Mouse (Mus musculus) hindbrain, postnatal 0 days (tissue): ENCODE measurements around the gene Tmem125. TPM values are rescaled to one million over a fixed set of nuclear protein-coding genes. Genes with fewer than 3 reads are reported as not detected.
"Not testable (repeated sequence)": the region's sequence is repeated elsewhere in the genome, so short reads cannot be mapped to it uniquely, and the experiment has no call there.

Experiments
- ATAC-seq: fragments of 200-750 bp; cut with Nextera tagmentation; 2 replicates; pipeline ENCODE4 v1.8.0; 2017; ENCODE audit warnings: mild to moderate bottlenecking, moderate TSS enrichment, moderate library complexity
- DNase-seq: peaks from one replicate; pipeline ENCODE4 v3.0.0-alpha.2; 2015; ENCODE audit warnings: low spot score
- H3K27ac ChIP-seq: fragments of 300-500 bp; sonication (generic); 2 replicates; pipeline ENCODE4 v1.5.1; 2014; ENCODE audit warnings: mild to moderate bottlenecking
- H3K27me3 ChIP-seq: fragments of 300-500 bp; sonication (generic); 2 replicates; pipeline ENCODE4 v1.6.1; 2014; ENCODE audit warnings: low read length, mixed read lengths; ENCODE audit not compliant: insufficient read depth
- H3K36me3 ChIP-seq: fragments of 300-500 bp; sonication (generic); 2 replicates; pipeline ENCODE4 v1.6.1; 2014; ENCODE audit warnings: low read length, mixed read lengths; ENCODE audit not compliant: insufficient read depth
- H3K4me1 ChIP-seq: fragments of 300-500 bp; sonication (generic); 2 replicates; pipeline ENCODE4 v1.6.1; 2014; ENCODE audit warnings: antibody characterized with exemption, low read length, mixed read lengths; ENCODE audit not compliant: insufficient read depth
- H3K4me2 ChIP-seq: fragments of 300-500 bp; sonication (generic); 2 replicates; pipeline ENCODE4 v1.6.1; 2014; ENCODE audit warnings: low read depth, mild to moderate bottlenecking, low read length, moderate library complexity, mixed read lengths
- H3K4me3 ChIP-seq: fragments of 300-500 bp; sonication (generic); 2 replicates; pipeline ENCODE4 v1.5.1; 2014; ENCODE audit warnings: low read length
- H3K9ac ChIP-seq: fragments of 300-500 bp; sonication (generic); replicated peaks from 2 replicates; pipeline ENCODE4 v1.6.1; 2014; ENCODE audit warnings: mild to moderate bottlenecking, low read length, moderate library complexity, mixed read lengths
- H3K9me3 ChIP-seq: fragments of 300-500 bp; sonication (generic); 2 replicates; pipeline ENCODE4 v1.6.1; 2016; ENCODE audit warnings: low read length, mixed read lengths
- CTCF ChIP-seq: IDR thresholded peaks from 2 replicates; pipeline ENCODE4 v1.5.1; 2016; ENCODE audit warnings: antibody characterized with exemption, control low read depth, low read depth
- WGBS: fragments of 180-500 bp; shearing (Covaris S2); extraction: QIAGEN DNeasy Blood & Tissue Kit; methylation state at CpG from one replicate; pipeline ENCODE4 v1.1.7; 2014; 5-methylcytosine and 5-hydroxymethylcytosine counted together
- polyA plus RNA-seq: library from polyadenylated mRNA; unstranded; fragments of >200 nt; fragmentation: Nextera tagmentation; extraction: Ambion mirVana; gene quantifications from 2 replicates; pipeline ENCODE4 v1.2.1, GENCODE M21; 2015
- total RNA-seq: library from RNA; depleted of rRNA; stranded (reverse); fragments of >200 nt; gene quantifications from 2 replicates; pipeline ENCODE4 v1.2.3, GENCODE M21; 2014

Tmem125 gene
- total and polyA plus RNA-seq, 2 experiments from 2014 or later, result 0.64 to 4.8 TPM

DNA sequence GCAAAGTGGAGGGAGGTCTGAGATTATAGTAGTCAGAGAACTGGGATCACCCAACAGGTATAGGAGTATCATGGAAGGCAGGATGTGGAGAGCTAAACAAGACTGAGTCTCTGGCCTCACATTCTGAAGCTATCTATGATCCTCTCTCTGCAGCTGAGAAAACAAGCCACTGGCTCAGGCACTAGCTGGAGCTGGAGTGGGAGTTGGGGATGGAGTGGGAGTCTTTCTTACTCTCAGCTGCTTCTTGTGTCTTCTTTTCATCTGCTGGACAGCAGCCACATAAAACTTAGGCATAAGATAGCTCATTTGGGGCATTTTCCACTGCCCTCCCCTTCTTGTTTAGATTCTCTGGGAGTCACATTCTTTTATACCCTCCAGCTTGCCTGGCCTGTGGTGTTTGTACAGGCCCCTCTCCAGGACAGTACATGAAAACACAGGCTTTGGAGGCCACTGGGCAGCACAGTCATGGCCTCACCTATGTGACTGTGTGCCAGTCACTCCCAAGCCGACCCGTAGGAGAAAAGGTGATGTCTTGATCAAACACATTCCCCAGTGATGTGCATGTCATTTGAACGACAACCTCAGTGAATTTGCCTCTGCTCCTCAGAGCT is 9.3 kb upstream of the Tmem125 start:
- no peaks in the 10 kb centered on the region for H3K27me3 ChIP-seq
- 72% methylated on average over 3 of the region's 3 CpGs for WGBS
- H3K9me3 ChIP-seq, result no peaks in the 10 kb centered on the region
- H3K4me2 ChIP-seq, result no peak overlapping the region
- H3K4me1 ChIP-seq, result no peaks in the 10 kb centered on the region
- ATAC-seq, result no peak
- TF ChIP-seq CTCF, result no peak
- H3K27ac ChIP-seq, result no peak overlapping the region
- H3K36me3 ChIP-seq, result no peaks in the 10 kb centered on the region
- peak; percentile 8 for DNase-seq
- no peak overlapping the region for H3K9ac ChIP-seq
- H3K4me3 ChIP-seq, result no peak overlapping the region

DNA sequence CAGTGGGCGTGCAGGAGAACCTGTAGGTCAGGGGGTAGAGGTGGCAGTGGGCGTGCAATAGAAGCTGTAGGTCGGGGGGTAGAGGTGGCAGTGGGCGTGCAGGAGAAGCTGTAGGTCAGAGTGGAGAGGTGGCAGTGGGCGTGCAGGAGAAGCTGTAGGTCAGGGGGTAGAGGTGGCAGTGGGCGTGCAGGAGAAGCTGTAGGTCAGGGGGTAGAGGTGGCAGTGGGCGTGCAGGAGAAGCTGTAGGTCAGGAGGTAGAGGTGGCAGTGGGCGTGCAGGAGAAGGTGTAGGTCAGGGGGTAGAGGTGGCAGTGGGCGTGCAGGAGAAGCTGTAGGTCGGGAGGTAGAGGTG is 4.3 kb upstream of the Tmem125 start:
- not testable (repeated sequence) for H3K9ac ChIP-seq, ATAC-seq, H3K4me2 ChIP-seq, H3K9me3 ChIP-seq, H3K4me1 ChIP-seq, H3K27me3 ChIP-seq, H3K36me3 ChIP-seq, H3K4me3 ChIP-seq, H3K27ac ChIP-seq
- peak; percentile 76 for DNase-seq
- 91% methylated on average over 10 of the region's 10 CpGs for WGBS

DNA sequence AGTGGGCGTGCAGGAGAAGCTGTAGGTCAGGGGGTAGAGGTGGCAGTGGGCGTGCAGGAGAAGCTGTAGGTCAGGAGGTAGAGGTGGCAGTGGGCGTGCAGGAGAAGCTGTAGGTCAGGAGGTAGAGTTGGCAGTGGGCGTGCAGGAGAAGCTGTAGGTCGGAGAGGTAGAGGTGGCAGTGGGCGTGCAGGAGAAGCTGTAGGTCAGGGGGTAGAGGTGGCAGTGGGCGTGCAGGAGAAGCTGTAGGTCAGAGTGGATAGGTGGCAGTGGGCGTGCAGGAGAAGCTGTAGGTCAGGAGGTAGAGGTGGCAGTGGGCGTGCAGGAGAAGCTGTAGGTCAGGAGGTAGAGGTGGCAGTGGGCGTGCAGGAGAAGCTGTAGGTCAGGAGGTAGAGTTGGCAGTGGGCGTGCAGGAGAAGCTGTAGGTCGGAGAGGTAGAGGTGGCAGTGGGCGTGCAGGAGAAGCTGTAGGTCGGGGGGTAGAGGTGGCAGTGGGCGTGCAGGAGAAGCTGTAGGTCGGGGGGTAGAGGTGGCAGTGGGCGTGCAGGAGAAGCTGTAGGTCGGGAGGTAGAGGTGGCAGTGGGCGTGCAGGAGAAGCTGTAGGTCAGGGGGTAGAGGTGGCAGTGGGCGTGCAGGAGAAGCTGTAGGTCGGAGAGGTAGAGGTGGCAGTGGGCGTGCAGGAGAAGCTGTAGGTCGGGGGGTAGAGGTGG is 3.7 kb upstream of the Tmem125 start:
- DNase-seq, ATAC-seq, H3K4me2 ChIP-seq, H3K27ac ChIP-seq, H3K4me1 ChIP-seq, H3K9ac ChIP-seq, H3K36me3 ChIP-seq, H3K9me3 ChIP-seq, H3K27me3 ChIP-seq, H3K4me3 ChIP-seq: not testable (repeated sequence)
- WGBS, result 91% methylated on average over 22 of the region's 23 CpGs

DNA sequence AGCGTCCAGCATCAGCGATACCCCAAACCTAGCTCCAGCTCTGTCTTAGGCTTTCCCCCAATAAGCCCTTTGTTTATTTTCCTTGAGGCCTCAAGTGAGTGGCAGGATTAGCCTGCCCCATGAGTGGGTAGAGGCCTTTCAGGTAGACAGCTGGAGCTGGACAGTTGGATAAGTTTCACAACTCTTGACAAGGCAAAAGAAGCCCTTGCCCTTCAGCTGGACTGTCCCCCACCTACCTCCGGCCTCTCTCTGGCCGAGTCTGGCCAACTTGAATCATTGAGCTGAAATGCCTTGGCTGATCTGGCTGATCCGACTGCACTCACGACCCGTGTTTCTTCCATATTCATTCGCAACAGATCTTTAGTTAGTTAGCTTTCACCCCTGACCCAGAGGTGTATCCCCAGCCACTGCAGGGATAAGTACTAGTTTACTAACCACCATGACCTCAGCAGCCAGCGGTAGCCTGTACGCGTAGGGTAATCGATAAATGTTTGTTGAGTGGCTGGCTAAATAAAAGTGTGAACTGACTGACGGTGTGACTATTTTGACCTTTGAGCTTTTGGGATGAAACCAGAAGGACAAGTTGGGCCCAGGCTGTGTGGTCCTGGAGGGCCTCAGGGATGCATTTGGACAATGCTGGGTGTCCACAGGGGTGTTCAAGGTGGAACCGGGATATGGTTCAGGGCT is 740 bp upstream of the Tmem125 start:
- Histone ChIP-seq H3K27ac (no peak overlapping the region), H3K27me3 (no peaks in the 10 kb centered on the region; the same call in 1 of the 2 replicates), H3K4me3 (no peak overlapping the region), H3K9ac (no peak overlapping the region), H3K4me2 (no peak overlapping the region), H3K9me3 (no peaks in the 10 kb centered on the region), H3K4me1 (no peaks in the 10 kb centered on the region), H3K36me3 (no peaks in the 10 kb centered on the region)
- ATAC-seq (no peak), DNase-seq (no peak)
- TF ChIP-seq CTCF, result no peak
- 79% methylated on average over 14 of the region's 14 CpGs for WGBS

DNA sequence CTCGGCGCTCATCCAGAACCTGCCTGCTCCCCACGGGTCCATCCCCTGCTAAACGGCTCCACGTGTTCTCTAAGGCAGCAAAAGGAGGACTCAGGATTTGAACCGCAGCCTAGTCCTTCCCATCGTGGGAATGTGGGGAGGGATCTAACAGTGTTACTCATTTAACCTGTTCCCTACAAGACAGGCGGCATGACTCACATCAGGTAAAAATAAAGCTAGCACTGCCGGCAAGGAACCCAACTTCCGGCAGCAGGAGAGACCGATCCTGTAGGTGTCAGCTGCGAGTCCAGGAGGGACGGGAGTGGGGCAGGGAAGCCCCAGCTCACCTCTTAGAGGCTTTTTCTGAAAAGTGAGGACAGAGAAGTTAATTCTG is 700 bp downstream of the Tmem125 start:
- Histone ChIP-seq H3K9me3 (no peaks in the 10 kb centered on the region), H3K4me2 (peak overlapping the region; percentile 57), H3K36me3 (no peaks in the 10 kb centered on the region), H3K4me3 (peak overlapping the region; percentile 28), H3K27ac (no peak overlapping the region), H3K4me1 (no peaks in the 10 kb centered on the region), H3K27me3 (no peaks in the 10 kb centered on the region; the same call in 1 of the 2 replicates), H3K9ac (no peak overlapping the region)
- TF ChIP-seq CTCF, result 0 out of 2 replicates have a peak, but pooled peaks have one; percentile 8
- no peak for ATAC-seq
- WGBS, result 16% methylated on average over 13 of the region's 13 CpGs
- no peak for DNase-seq

DNA sequence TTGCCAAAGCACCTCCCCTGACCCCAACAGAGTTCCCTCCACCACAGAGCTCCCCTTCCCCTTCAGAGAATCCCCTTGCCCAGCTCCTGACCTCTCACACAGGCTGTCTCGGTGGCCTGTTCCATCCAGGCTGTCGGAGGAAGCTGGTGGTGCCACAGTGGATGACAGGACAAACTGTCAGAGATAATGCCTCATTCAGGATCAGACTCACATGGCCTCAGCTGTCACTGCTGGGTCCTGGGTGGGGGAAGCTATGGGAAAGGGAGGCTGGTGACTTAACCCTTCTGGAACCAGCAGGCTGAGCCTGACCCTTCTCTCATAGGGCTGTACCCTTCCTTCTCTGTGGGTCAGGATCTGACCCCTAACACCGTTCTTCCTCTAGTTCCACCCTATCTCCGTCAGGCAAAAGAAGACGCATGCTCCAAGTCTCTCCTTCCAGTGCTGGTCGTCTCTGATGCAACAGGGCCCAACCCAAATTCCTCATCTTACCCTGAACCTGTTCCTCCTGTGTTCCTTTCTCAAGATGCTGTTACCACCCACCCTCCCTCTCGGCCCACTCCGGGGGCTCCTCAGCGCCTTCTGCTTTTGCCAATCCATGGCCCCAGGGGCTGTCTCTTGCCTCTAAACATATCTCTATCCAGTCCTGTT is 1.2 kb downstream of the Tmem125 start:
- ATAC-seq, result no peak
- WGBS, result 61% methylated on average over 9 of the region's 9 CpGs

More for the DNA sequence above, 1.2 kb downstream of the Tmem125 start:
- H3K4me3 ChIP-seq, result no peak overlapping the region
- no peak for DNase-seq
- no peak for TF ChIP-seq CTCF
- H3K27ac ChIP-seq, result no peak overlapping the region
- no peaks in the 10 kb centered on the region; the same call in 1 of the 2 replicates for H3K27me3 ChIP-seq
- H3K36me3 ChIP-seq, result no peaks in the 10 kb centered on the region
- H3K9me3 ChIP-seq, result no peaks in the 10 kb centered on the region
- no peaks in the 10 kb centered on the region for H3K4me1 ChIP-seq
- no peak overlapping the region for H3K9ac ChIP-seq
- H3K4me2 ChIP-seq, result 0 out of 2 replicates have a peak overlapping the region, but pooled peaks have one; percentile 57
